Mouse (Mus musculus) limb, embryonic 13.5 days (tissue): ENCODE data around the gene Prdm5. TPM values are rescaled to one million over a fixed set of nuclear protein-coding genes. Genes with fewer than 3 reads are reported as not detected.

Experiments used
- ATAC-seq: fragments of 200-750 bp; cut with Nextera tagmentation; 2 replicates; pipeline ENCODE4 v1.8.0; 2017; ENCODE audit warnings: low read depth, moderate number of reproducible peaks, moderate TSS enrichment; ENCODE audit not compliant: low FRiP score
- H3K27ac ChIP-seq: fragments of 300-500 bp; sonication (generic); 2 replicates; pipeline ENCODE4 v1.5.1; 2015; ENCODE audit warnings: inconsistent platforms, mild to moderate bottlenecking, moderate library complexity
- H3K27me3 ChIP-seq: fragments of 300-500 bp; sonication (generic); 2 replicates; pipeline ENCODE4 v1.6.1; 2015; ENCODE audit warnings: mild to moderate bottlenecking, inconsistent platforms
- H3K36me3 ChIP-seq: fragments of 300-500 bp; sonication (generic); 2 replicates; pipeline ENCODE4 v1.6.1; 2015; ENCODE audit warnings: inconsistent platforms, mild to moderate bottlenecking, moderate library complexity
- H3K4me1 ChIP-seq: fragments of 300-500 bp; sonication (generic); 2 replicates; pipeline ENCODE4 v1.6.1; 2015; ENCODE audit warnings: inconsistent platforms
- H3K4me2 ChIP-seq: fragments of 300-500 bp; sonication (generic); replicated peaks from 2 replicates; pipeline ENCODE4 v1.6.1; 2015; ENCODE audit warnings: inconsistent platforms, mild to moderate bottlenecking, moderate library complexity
- H3K4me3 ChIP-seq: fragments of 300-500 bp; sonication (generic); 2 replicates; pipeline ENCODE4 v1.5.1; 2015; ENCODE audit warnings: moderate library complexity, mild to moderate bottlenecking, inconsistent platforms
- H3K9ac ChIP-seq: fragments of 300-500 bp; sonication (generic); 2 replicates; pipeline ENCODE4 v1.6.1; 2015; ENCODE audit warnings: mild to moderate bottlenecking, inconsistent platforms
- H3K9me3 ChIP-seq: fragments of 300-500 bp; sonication (generic); 2 replicates; pipeline ENCODE4 v1.6.1; 2016; ENCODE audit warnings: inconsistent platforms
- WGBS: fragments of 180-500 bp; shearing (Covaris S2); methylation state at CpG from one replicate; pipeline ENCODE4 v1.1.7; 2015; 5-methylcytosine and 5-hydroxymethylcytosine counted together
- polyA plus RNA-seq: library from polyadenylated mRNA; unstranded; fragments of >200 nt; fragmentation: Nextera tagmentation; extraction: Ambion mirVana; gene quantifications from 2 replicates; pipeline ENCODE4 v1.2.1, GENCODE M21; 2015

The Prdm5 gene
- polyA plus RNA-seq, 1 experiment from 2014 or later, result 30.2 TPM

- no peak within 1 kb of the TSS for H3K4me2 ChIP-seq
- H3K9ac ChIP-seq, result no peak within 1 kb of the TSS
- H3K27me3 ChIP-seq, result no peaks in the 10 kb centered on the region
- H3K4me1 ChIP-seq, result no peaks in the 10 kb centered on the region
- H3K9me3 ChIP-seq, result no peaks in the 10 kb centered on the region
- no peak for ATAC-seq
- WGBS, result 95% methylated on average over 10 of the region's 10 CpGs
- no peak within 1 kb of the TSS for H3K27ac ChIP-seq
- H3K36me3 ChIP-seq, result no peaks in the 10 kb centered on the region
- no peak within 1 kb of the TSS for H3K4me3 ChIP-seq
Observed at GRCm38 (mm10) chr6:65952309-65952708, 173.5 kb downstream of the Prdm5 start, which contains the start of gene 4930544G11Rik. TSS of gene 4930544G11Rik (plus strand) at chr6:65952609.

GRCm38 (mm10) chr6:65969386-65970111, 190.8 kb downstream of the Prdm5 start:
- Histone ChIP-seq H3K27me3 (no peaks in the 10 kb centered on the region), H3K4me2 (no peak overlapping the region), H3K4me1 (peaks cover 8% of the 10 kb centered on the region), H3K9ac (no peak overlapping the region), H3K36me3 (no peaks in the 10 kb centered on the region), H3K4me3 (no peak overlapping the region), H3K9me3 (no peaks in the 10 kb centered on the region), H3K27ac (no peak overlapping the region)
- ATAC-seq, result no peak; the same call in 1 of the 2 replicates
- WGBS, result 53% methylated on average over 6 of the region's 6 CpGs

GRCm38 (mm10) chr6:65970410-65970809, 191.6 kb downstream of the Prdm5 start:
- 67% methylated on average over 9 of the region's 9 CpGs for WGBS
- Histone ChIP-seq H3K4me2 (no peak overlapping the region), H3K27me3 (no peaks in the 10 kb centered on the region), H3K4me1 (peaks cover 8% of the 10 kb centered on the region), H3K36me3 (no peaks in the 10 kb centered on the region), H3K4me3 (no peak overlapping the region), H3K9me3 (no peaks in the 10 kb centered on the region), H3K27ac (no peak overlapping the region), H3K9ac (no peak overlapping the region)
- no peak for ATAC-seq

Other genes starting within 250 kb of the Prdm5 start
- gene Ndnf, start 107.4 kb upstream of the Prdm5 start, polyA plus RNA-seq, result 6.6 and 8.3 TPM in 2 replicates
- gene 4930544G11Rik, start 173.6 kb downstream of the Prdm5 start, polyA plus RNA-seq, result not detected in 2 replicates